Mouse (Mus musculus) granulocyte monocyte progenitor cell, adult 5-6 weeks (primary cell): ENCODE measurements around the gene Tcp11. TPM values are rescaled to one million over a fixed set of nuclear protein-coding genes. Genes with fewer than 3 reads are reported as not detected.

Experiments
- ATAC-seq: replicated peaks from 2 replicates; pipeline ENCODE4 v1.8.0; 2016; ENCODE audit warnings: mild to moderate bottlenecking, moderate TSS enrichment, inconsistent platforms; ENCODE audit not compliant: poor library complexity, severe bottlenecking
- total RNA-seq, 2 experiments: library from RNA; stranded (forward) in 1 of 2; stranded (reverse) in 1 of 2; fragments of 200-712, 200-1000 nt in 1 of 2; fragments of >200 nt in 1 of 2; fragmentation: Nextera tagmentation in 1 of 2; gene quantifications; 2 replicates each; pipeline ENCODE4 v1.2.3; 2014 to 2017

Tcp11 gene
- total RNA-seq (2014; fragmentation: Nextera tagmentation) = 0.60 TPM in 1 of 2 replicates, not detected in the other
- 2.1 and 2.4 TPM in 2 replicates for total RNA-seq (2017)

DNA sequence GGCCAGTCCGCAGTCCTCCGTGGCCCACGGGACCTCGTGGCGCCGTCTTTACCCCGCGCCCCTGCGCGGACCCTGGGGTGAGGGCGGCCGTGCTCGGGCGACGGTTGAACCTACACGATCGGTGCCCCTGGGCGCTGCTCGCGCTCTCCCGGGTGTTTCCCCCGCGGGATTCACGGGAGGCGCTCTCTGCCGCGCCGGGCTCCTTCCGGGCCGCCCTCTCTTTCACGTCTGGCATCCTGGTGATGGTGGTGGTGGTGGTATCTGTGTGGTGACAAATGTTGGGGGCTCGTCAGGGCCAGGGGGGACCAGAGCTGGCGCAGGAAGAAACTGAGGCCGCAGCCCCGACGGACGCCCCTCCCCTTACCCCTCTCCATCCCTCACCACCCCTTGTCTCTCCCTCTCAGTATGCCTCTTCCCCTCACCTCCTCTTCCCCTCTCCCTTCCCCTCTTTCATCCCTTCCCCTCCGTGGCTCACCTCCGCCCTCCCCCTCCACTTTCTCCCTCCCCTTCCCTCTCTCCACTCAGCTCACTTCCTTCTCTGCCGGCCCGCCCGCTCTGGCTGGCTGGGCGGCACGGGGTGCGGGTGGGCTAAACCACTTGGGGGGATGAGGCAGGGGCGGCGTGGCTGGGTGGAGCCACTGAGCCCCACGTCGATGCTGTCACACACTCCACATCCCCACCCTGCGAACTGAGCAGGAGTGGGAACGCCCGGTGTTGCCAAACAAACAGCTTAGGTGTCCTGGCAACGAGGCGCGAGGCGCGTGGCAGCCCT is at the start of gene Tcp11:
Gene Tcp11 (minus strand): TSS at position 595 of the 772 bp plus-strand sequence.
- peak; percentile 89 for ATAC-seq

DNA sequence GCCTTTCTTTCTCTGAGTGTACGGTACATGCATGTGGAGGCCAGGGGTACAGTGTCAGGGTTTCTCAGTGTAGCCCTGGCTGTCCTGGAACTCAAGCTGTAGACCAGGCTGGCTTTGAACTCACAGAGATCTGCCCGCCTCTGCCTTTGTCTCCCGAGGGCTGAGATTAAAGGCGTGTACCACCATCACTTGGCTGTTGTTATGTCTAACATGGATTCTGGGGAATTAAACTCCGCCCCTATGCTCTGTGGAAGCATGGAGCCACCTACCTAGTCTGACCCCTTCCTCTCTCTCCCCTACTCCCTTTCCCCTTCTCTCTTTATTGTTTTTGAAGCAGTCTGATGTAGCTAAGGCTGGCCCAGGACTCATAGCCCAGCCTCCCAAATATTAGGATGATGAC is 49.4 kb upstream of the Tcp11 start:
- ATAC-seq = no peak

DNA sequence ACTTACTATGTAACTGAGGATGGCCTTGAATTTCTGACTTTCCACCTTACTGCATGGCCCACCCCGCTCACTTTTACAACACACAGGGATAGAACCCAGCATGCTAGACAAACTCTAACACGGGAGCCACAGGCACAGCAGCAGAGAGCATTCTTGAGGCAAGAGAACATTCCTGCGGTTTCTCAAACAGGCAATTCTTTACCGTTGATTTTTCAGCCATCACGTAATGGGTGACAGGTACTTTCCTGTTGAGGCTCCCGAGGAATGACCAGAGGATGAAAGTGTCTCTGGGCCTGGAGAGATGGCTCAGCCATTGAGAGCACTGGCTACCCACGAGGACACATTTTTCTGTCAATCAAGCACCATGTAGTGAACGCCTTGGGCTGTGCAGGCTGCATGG is 43.9 kb upstream of the Tcp11 start:
- ATAC-seq = no peak

DNA sequence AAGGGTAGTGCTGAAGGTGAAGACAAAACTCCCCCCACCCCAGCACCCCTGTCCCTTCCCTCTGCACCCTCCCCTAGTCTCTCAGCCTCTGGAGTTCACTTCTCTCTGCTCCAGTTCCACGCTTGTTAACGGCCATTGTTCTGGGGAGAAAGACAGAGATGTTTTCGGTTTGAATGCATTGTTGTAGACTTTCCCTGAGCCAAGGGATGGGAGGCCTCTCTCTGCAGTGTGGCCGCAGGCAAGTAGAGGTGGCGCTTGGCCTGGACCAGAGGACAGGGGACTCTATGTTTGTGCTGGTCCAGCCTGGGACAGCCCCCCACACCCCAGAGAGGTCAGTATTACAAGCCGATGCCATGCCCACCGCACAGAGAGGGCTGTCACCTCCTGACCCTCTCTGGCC is 43.2 kb upstream of the Tcp11 start:
- ATAC-seq = no peak

DNA sequence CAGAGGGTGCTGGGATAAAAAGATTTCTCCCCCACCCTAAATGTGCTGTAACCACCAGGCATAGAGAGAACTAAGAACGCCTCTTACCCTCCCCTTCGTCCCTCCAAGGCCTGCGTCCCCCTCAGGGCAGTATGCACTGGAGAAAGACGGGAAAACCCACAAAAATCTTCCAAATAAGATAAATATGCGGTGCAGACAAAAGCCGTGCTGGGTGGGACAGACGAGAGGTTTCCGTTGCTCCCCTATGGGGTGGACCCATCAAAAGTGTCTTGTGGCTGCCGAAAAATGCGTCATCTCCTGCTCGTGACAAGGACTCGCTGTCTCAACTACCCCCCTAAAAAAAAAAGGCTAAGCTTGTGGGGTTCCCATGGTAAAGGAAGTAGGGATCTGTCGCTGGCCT is 42.5 kb upstream of the Tcp11 start:
- no peak for ATAC-seq

DNA sequence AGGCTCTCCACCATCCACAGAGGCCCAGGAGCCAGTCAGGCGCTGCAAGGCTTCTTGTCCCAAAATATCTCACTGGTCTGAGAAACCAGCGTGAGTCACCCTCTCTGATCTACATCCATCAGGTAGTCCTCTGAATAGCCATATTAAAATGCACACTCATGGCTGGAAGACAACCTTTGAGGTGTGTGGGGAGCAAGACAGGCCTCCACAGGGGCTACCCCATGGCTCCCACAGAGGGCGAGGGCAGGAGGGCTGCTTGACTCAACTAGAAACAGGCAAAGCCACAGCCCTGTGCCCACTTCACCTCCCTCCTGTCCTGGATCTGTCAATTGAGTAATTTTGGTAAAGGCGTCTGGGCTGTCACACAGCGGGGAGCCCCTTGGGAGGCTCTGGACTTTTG is 40.0 kb upstream of the Tcp11 start:
- ATAC-seq = no peak

DNA sequence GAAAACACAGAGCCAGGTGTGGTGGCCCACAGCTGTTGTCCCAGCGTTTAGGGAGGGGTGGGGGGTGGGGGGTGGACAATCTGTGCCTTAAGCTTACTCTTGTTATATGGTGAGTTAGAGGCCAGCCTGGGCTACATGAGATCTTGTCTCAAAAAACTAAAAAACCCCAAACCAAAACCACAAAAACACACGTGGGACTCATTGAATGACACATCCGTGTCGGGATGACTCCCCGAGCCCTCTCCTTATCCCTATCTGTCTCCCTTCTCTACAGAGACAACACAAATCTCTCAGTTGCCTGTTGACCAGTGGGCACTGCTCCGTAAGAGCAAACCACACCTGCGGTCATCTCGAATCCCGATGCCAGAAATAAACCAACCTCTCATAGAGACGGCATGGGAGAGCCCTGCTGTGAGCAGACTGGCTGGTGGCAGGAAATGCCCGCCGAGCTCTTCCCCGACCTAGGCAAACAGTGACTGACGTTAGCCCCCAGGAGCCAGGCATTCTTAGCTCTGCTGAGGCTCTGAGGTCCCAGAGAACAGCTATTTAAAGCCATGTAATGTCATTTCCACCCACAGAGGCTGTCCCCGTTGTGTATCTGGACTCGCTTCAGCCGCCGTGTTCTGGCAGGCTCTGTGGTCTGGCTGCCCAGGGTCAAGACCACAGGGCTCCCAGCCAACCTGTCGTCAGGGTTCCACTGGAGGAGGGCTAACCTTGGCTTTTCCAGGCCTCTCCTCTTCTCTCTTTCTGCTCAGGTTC is 37.2 kb upstream of the Tcp11 start:
- no peak for ATAC-seq

DNA sequence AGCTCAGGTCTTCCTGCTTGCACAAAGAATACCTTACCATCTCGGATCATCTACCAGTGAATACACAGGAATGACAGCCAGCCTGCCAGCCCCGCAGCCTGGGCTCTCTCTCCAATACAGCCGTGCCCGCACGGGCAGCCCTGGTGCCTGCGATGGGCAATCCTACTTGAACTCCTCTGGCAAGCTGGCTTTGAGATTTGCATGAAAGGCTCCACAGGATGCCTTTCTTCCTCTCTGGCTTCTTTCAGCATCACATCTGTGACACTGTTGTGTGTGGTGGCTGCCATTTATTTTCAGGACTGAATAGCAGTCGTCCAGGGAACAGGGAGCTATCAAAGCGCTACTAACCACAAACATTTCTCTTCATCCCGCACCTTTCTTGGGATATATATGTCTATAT is 35.9 kb upstream of the Tcp11 start:
- ATAC-seq = no peak

DNA sequence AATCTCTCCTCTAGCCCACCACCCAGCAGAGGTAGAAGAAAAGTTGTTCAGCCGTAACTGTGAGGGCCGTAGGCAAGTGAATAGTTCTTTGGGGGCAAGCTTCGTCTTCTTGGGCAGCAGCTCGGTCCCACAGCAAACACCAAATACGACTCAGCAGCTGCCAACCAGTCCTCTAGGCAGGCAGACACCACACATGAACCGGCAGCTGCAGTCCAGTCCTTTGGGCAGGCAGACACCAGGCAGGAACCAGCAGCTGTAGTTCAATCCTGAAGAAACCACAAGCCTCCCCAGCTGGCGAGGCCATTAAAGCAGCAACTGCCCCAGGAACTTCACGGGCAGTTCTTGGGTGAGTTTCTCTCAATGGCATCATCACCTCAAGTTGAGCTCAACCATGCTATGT is 31.8 kb upstream of the Tcp11 start:
- ATAC-seq = no peak

DNA sequence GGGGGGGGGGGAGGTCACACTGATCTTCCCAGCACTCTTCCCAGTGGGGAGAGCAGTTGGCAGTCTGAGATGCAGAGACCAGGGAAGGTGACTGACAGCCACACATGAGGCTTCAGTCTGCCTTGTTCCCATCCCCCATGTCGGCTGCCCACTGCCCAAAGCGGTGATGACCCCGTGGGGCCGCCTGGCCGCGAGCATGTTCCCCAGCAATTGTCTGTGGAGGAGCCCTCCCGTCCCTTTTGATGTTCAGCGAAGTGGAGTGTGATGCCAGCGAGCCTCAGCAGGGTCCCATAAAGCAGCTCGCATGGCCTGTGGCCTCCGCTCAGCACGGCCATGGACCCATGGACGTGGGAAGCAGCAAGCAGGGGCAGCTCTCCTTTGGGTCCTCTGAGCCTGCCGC is 26.8 kb upstream of the Tcp11 start:
- ATAC-seq = no peak

DNA sequence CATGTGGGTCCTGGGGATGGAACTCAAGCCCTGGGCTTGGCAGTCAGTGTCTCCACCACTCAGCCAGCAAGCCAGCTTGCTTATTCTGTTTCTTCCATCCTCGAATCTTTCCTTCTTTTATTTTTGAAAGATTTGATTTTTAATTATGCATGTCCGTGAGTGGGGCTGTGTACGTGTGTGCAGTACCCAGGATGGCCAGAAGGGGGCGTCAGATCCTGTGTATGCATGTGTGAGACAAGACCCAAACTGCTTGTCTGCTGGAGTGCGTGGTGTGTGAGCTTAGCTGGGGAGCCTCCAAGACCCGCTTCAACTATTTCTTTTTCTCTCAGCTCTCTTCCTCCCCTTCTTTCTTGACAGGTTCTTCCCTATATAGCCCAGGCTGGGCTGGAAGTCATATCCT is 25.9 kb upstream of the Tcp11 start:
- ATAC-seq = no peak

DNA sequence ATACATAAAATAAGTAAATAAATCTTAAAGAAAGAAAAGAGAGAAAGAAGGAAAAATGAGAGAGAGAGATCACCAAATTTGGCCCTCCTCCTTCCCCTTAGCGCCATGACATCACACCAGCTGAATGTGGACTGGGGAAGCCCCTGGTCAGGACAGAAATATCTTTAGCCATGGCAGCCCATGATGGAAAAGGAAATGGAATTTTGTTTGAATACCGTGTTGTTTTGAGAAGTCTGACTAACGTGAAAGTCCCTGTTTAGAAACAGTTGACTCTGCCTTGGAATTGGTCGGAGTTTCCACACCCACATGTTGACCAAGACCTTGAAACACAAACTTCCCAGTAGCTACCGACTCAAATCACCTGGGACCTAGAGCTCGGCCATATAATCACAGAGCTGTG is 24.0 kb upstream of the Tcp11 start:
- ATAC-seq = no peak

DNA sequence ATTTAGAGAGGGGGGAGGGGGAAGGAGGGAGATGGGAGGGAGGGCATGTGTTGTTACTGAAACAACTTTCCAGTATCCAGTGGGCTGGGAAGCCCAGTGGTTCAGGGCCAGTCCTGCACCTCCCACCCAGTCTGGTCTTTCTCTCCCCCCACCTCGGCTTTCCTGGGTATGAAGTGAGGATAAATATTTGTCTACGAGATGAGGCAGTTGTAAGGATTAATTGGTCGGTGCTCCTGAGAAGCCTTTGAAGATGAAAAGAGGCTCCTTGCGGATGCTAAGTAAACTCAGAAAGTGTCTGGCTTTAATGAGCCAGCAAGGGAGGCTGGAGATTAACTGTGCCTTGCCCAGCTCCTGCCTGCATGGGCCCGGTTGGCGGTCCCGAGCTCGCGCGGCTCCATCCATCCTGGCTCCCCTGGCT is 21.5 kb upstream of the Tcp11 start:
- ATAC-seq = no peak

DNA sequence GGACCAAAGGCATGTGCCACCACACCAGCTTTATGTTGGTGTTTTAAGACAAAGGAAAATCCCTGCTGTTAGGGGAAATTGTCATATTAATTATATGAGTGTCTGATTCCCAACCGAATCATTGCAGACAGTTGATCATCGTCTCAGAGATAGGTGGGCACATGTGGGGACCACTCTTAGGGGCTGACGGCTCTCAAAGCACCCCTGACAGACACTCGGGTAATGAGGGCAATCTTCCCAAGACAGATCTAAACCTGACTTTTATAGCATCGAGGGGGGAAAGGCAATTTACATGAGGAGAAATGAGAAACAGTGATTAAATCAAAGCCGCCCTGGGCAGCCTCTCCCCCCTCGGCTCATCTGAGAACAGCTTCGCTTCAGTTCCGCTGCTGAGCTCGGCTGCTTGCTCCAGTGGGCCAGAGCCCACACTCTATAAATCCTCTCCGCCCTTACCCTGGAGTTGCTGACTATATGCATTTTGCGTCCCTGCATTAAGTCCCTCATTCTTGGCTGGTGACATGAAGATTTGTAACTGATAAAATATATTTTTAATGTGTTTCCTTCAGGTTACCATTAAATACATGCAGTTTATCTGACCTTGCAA is 20.9 kb upstream of the Tcp11 start:
- no peak for ATAC-seq

DNA sequence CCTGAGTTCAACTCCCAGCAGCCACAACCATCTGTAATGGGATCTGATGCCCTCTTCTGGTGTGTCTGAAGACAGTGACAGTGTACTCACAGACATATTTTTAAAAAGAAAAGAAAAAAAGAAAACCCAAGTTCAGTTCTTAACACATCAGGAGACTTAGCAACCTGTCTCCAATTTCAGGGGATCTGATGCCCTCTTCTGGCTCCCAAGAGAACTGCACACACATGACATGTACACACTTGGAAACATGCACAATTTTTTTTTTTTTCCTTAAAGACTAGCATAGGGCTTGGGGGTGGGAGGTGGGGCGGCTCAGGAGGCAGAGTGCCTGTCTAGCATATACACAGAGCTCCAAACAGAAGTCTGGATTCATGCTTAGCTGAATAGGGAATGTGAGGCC is 20.2 kb upstream of the Tcp11 start:
- no peak for ATAC-seq

DNA sequence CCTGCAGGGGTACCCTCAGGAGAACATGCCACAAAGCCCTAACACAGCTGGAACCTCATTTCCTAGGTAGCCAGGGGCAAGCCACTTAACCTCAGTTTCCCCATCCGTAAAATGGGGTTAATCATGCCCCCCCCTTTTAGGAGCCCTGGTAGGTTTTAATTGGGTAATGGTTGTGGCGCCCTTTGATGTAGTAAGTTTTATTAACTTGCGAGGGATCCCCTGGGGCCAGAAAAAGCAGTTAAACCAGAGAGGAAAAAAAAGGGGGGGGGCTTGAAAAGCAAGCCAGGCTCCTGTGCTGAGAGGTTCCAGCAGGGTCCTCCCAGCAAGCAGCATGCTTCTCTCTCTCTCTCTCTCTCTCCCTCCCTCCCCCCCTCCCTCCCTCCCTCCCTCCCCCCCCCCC is 18.6 kb upstream of the Tcp11 start:
- ATAC-seq = no peak

DNA sequence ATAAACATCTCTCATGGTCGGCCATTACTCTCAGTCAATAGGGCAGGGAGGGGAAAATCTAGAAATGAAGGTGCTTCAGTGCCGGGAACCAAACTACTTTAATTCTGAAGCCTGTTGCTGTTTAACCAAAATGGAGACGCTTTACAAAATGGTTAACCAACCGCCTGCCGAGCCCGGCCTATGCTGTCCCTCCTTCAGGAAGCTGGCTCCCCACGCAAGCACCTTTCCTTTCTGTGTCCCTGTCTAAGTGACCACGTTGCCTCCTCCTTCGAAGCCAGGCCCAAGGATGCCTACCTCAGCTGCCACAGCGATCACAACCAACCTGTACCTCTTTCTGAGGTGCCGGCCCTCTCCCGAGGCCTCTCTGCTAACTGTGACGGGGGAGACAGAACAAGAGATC is 16.9 kb upstream of the Tcp11 start:
- no peak for ATAC-seq

DNA sequence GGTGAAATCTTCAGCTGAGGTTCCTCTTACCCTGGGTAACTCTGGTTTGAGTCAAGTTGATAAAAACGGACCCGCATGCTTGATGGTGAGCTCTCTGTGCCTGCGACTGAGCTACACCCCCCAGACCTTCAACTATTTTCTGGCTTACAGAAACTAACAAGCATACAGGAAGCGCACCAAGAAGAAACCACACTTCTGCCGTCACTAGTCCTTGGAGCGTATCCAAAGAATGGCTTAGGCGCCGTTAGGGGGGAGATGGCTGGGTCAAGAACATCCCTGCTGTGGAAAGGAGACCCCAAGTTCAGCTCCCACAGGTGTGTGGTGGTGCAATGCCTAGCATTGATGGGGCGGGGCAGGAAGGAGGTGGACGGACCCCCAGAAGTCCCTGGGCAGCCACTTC is 16.0 kb upstream of the Tcp11 start:
- ATAC-seq = no peak

DNA sequence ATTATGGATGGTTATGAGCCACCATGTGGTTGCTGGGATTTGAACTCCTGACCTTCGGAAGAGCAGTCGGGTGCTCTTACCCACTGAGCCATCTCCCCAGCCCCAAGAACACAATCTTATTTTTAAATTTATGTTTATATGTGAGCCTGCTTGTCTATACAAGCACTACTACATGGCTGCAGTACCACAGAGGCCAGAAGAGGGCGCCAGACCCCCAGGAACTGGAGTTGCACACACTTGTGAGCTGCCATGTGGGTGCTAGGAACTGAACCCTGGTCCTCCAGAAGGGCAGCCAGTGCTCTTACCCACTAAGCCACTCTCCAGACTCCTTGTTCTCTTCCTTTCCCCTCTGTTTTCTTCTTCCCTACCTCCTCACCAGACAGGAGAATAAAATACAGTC is 13.4 kb upstream of the Tcp11 start:
- ATAC-seq = no peak

DNA sequence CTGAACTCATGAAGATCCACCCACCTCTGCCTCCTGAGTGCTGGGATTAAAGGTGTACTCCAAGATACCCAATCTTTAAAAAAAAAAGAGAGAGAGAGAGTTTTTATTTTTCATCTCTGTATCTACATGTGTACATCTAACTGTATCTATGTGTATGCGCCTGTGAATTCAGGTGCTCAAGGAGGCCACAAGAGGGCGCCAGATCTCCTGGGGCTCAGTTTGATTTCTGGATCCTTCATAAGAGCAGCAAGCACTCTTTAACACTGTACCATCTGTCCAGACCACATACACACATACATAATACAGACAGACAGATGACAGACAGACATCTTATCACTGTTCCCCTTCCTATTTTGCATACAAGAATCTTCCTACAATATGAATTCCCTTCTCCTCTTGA is 11.9 kb upstream of the Tcp11 start:
- ATAC-seq = no peak

DNA sequence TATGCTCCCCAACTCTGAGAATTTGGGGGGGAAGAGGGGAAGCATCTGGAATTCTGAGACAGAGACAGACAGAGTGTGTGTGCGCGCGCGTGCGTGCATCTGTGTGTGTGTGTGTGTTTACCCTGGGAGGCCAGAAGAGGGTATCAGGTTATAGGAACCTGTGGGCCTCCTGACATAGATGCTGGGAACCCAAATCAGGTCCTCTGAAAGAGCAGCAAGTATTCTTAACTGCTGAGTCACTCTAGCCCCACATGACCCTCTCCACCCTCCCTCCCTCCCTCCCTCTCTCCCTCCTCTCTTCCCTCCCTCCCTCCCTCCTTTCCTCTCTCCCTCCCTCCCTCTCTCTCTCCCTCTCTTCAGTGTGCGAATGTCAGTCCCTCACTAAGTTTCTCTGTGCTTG is 8.3 kb upstream of the Tcp11 start:
- ATAC-seq = no peak

DNA sequence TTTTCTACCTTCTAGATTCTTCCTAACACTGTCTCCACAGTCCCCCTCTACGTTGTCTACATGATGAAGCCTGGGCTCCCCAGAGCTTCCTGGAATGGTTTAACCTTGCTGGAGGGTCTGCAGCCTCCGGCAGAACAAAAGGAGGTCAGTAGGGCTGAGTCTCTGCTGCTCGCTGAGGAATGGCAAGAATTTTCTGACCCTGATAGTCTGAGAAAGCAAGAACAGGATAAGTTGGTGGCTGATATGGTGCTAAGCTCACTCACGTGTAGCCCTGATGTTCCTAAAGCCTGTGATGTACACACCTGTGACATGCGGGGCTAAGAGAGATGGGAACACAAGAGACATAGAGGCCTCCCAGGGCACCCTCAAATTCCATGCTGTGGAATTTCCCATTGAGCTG is 7.0 kb upstream of the Tcp11 start:
- ATAC-seq = no peak
